Mouse (Mus musculus) CH12F3 (cell line): ENCODE results near the gene Rspry1.

Experiments used
- in situ Hi-C: fragments of 300-500 bp; cut with MboI; formaldehyde crosslinking; loops from 2 replicates; pipeline ENCODE4 v1.14.3; 2020; ENCODE audit warnings: low sequenced_read_pairs

Gene Rspry1

GRCm38 (mm10) chr8:94601607-94602385 is at the start of gene Rspry1, which contains the start of gene Fam192a:
Gene Rspry1, plus strand, starts transcription at chr8:94601937.
Gene Fam192a, minus strand, starts transcription at chr8:94601997.
- in situ Hi-C loops, result no loop called here

DNA sequence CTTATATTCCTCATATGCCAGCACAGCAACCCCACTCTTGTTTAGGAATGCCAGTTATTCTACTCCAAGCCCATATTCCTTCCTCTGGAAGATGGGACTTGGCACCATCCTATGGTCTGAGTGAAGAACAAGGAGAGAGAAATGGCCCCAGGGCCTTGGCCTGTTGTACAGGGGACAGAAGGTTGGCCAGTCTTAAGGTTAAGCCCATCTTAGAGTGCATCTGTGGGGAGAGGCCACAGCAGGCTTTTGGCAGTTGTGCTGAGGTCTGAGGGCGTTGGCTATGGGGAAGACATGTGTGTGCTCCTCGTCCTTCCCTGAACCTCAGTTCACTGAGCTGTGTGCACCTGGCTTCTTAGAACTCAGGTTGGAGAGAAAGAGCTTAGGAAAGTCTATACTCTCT is 49.0 kb upstream of the Rspry1 start:
- in situ Hi-C loops, result no loop called here

DNA sequence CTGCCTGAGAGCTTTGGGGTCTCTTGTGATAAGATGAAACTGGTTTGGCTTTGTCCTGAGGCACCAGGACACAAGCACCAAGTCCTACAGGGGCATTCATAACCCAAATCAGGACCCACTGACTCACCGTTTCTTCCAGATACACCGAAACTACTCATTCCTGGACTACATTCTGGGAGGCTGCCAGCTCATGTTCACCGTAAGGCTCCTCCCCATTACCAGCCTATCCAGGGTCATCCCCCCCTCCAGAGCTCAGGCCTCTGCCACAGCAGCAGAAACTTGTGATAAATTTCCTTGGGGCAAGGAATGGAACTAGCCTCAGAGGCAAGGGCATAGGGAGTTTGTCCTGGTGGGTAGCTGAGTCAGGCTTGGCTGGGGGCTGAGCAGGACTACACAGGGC is 44.5 kb upstream of the Rspry1 start:
- in situ Hi-C loops, result no loop called here

- in situ Hi-C loops, result no loop called here
Measured at GRCm38 (mm10) chr8:94561256-94561655, 40.5 kb upstream of the Rspry1 start.

DNA sequence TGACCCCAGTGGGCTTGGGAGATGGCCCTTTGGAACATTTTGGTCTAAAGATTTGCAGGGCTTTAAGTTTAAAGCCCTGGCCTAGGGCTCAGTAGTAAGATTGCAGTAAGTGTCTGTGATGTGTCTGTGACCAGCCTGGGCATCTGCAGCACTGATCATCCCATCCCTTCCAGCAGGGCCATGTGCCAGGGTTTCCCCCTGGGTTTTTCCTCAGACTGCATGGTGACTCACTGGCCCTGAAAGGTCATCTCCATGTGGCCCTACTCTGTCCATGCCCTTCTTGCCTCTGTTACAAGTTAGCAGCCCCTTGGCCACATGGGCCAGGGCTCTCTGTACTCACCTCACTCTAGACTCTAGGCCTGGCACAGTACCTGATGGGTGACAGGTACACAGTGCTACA is 37.3 kb upstream of the Rspry1 start:
- in situ Hi-C loops, result no loop called here

DNA sequence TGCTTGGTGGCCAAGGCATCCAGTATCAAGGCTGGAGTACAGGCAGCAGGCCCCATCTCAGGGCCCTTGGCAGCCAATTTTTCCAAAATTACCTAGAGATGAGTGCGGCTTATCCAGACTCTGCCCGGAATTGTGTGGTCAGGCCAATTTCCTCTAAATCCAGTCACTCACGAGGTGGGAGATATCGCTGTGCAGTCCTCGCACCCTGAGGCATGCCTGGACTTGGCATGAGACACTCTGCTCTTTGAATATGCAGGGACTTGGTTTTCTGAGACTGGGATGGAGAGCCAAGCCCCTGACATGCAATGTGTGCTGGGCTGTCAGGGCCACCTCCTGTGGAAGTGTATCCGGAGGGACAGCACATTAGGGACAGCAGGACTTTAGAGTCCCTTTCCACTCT is 35.7 kb upstream of the Rspry1 start:
- in situ Hi-C loops, result no loop called here

GRCm38 (mm10) chr8:94566446-94567158 is 35.1 kb upstream of the Rspry1 start:
- in situ Hi-C loops, result no loop called here

DNA sequence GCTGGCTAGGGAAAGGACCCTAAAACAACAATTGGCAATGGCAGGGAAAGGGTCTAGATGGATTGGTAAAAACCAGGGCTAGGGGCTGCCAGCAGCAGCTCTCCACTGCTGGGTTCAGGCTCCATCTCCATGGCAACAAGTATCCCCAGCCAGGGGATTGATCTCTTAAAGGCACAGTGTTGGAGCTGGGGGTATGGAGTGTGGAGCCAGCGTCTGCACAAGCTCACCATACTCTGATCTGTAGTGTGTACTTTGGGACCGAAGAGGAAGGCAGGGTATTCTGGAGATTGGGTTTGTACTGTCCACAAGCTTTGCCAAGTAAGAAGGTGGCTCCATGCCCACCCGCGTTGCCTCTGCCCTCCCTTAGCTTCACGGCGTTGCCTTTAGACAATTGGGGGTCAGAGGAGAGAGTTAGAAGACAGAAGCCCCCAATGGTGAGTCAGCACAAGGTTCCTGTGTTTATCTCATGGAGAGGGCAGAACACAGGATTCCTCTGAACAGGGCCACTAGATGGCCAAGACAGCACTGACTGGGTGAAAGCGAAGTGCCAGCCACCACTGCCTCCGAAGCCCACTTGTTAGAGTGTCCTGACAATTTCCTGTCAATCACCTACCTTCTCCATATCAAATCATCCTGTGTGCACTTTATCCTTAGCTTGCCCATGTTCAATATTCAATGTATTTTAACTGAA is 34.4 kb upstream of the Rspry1 start:
- in situ Hi-C loops, result no loop called here

DNA sequence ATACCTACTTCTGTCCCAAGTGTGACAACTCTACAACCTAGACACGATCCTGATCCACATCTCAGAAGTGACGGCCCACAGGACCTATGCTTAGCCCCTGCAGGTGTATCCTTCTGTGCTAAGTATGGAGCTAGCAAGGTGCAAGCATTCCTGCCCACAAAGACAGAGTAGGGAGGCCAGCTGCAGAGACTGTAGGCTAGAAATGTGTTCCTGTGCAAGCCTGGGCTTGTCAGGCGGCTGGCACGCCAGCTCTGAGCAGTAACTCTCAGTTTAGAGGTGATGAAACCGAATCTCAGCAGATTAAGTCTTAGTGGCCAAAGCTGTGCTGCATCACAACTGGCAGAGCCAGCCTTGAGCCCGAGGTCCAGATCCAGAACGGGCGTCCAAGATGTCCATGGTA is 33.6 kb upstream of the Rspry1 start:
- in situ Hi-C loops, result no loop called here

DNA sequence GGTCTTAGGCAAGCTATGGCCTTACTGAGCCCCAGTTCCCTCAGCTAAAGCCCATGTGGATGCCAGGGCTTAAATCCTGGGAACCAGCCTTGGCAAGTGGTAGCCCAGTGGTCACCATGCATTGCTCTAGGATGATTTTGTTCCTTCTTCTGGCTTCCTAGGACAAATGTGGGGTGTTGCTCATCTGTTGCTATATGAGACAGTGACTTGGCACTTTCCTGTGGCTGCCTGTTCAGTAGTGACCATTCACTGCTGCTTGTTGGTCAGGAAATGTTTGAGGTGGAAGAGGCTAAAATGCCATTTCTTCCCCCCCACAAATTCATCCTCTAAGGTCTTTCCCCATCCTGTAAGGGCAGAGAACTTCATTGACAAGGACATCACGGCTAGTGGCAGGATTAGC is 32.3 kb upstream of the Rspry1 start:
- in situ Hi-C loops, result no loop called here

DNA sequence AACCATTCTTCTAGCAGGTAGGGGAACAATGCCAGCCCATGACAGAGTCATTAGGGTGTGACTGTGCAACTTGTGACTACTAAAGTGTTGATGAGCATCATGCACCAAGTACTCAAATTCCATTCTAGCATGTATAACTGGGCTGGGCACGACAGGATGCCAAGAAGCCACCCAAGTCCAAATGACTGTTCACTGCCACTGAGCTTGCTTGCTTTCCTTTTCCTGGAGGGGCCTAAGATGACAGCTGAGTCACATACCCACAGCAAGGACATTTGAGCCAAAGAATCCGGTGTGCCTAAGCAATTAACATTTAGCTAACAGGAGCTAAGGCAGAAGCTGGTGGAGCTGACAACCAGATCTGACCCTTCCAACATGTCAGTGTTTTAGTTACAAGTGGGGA is 29.8 kb upstream of the Rspry1 start:
- in situ Hi-C loops, result no loop called here

DNA sequence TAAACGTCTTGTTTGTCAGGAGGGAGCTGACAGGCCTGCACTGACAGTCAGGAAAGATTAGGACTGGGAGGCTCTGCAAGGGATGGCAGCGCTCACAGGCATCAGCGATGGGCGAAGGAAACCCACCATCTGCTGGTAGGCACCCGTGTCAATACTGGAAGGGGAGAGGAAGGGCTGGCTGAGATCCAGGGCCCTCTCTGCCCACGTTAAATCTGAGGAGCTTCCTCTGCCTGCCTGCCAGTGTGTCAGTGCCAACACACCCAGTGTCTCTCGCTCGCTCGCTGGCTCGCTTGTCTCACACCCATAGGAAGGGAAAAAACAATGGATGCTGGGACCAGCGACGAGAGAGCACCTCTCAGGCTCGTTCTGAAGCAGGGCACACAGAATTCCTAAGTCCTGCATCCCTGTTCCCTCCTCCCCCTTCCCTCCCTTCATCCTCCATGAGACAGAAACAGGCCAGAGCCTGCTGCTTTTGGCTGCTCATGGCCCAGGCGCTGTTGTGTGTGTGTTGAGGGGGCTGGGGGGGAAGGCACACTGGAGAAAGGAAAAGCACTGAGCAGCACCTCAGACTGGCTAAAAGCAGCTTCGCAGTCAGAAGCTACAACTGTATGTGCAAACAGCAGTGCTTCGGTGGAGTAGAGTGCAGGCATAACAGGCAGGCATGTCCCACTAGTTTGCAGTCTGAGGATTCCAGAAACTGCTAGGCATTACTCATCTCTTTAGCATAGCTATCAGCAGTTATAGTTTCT is 27.4 kb upstream of the Rspry1 start:
- in situ Hi-C loops, result no loop called here

GRCm38 (mm10) chr8:94575148-94575547 is 26.6 kb upstream of the Rspry1 start:
- in situ Hi-C loops, result no loop called here

GRCm38 (mm10) chr8:94581820-94582483 is 19.8 kb upstream of the Rspry1 start:
- in situ Hi-C loops, result no loop called here

DNA sequence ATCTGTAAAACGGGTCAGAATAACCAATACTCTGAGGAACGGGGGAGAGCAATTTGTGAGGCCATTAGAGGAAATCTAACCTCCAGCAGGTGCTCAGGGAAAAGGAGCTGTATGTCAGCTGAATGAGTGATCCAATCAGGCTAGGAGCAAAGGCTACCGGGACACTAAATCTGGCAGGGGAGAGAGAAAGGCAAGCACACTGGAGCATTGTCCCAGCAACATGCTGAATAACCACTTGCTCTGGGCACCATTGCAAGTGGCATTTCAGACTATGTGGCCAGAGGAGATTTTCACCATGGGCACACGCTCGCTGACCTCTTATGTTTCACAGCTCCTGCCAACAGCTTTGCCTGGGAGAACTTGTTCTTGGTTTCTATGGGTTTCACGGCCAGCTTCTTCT is 19.2 kb upstream of the Rspry1 start:
- in situ Hi-C loops, result no loop called here

- in situ Hi-C loops, result no loop called here
Measured at GRCm38 (mm10) chr8:94584238-94584817, 17.4 kb upstream of the Rspry1 start.

GRCm38 (mm10) chr8:94591691-94592090 is 10.0 kb upstream of the Rspry1 start:
- in situ Hi-C loops, result no loop called here

DNA sequence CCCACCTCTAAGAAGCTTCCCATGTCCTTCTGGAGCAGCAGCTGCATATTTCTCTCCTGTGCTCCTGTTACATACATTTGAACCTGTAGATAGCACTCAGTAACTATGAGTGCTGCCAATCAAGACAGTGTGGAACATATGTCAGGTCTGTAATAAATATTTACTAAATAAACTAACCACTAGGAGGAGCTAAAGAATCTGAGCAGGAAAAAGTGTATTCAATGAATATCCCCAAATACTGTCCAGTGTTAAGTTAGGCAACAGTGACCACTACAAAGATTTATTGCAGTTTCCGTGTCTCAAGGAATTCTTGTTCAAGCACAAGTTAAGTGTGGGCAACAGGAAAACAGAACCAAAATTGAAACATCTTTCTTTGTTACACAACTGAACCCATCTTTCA is 7.5 kb upstream of the Rspry1 start:
- in situ Hi-C loops, result no loop called here

DNA sequence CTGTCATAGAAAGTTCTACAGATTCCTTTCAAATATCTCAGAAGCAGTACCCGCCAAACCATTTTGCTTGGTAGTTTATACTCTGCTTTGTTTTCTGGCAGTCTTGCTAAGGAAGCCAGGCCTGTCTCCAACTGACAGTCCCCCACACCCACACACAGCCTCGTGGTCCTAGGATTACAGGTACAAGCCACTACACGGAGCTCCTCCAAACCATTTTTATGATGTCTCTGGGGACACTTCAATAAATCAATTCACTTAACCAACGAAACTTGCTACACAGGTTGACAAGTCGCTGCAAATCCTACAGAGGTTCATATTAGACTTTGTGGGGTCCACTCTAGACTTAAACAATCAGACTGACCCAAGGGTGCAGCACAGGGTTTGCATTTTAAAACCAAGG is 1.3 kb upstream of the Rspry1 start:
- in situ Hi-C loops, result no loop called here

DNA sequence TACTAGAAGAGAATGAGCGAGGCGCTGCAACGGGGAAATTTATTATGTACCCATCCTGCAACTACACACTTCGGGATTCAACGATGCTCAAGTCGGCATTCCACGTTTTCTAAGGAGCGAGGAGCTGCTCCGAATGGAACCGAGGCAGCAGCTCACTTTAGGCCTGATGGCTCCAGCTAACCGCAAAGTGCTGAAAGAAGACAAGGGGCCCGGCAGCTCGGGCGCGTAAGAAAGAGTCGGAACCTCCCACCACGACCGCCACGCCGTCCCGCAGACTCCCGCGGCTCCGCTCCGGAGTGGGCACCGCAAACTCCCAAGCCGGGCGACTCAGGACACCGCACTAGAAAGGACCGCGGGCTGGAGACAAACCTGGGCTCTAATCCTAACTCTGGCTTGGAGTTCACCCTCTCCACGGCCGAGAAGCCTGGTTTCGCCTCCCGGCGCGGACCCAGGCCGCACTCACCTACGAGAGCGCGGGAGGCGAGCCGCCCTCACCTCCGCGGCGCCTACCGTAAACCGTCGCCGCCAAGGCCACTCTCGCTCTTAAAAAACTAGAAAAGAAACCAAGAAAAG is 617 bp upstream of the Rspry1 start:
- in situ Hi-C loops, result no loop called here
